8 mouse cellular contexts compared by ENCODE assay signal in the genomic region with DNA sequence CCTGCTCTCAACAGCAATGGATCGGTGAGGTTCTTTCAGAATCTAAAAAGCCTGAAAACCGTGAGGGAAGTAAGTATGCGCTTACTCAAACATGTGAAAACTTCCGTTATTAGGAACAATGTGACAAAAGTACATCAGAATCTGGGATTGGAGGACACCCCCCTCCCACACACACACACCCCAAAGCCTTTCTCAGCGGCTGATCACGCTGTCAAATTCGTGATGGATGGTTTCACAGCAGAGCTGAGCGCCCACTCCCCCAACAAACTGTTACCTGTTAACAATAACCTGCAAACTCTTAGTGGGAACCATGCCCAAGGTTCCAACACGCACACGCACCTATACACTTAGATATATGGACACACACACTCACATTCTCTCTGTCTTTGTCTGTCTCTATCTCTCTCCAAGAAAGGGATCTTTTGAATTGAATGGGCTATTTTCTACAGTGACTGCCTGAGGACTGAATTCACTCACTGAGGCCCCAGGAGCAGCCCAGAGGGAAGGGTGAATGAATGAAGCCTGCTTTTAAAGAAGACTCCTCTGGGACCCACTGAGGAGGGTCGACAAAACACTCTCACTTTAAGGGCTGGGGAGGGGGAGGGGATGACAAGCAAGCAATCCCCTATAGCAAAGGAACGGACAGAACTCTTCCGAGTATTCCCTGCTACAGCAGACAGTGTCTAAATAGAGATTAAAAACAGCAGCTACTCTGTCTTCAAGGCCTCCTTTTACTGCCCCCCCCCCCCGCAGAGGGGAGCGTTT. TPM values are rescaled to one million over a fixed set of nuclear protein-coding genes. Genes with fewer than 3 reads are reported as not detected.
DNase-seq lines count a peak whose midpoint lies in the region; ATAC-seq and TF ChIP-seq lines count a peak whose summit lies in the region.

No protein-coding gene starts in this region.

- peaks cover 38% of the 10 kb centered on the region for H3K4me1 ChIP-seq in forebrain, embryonic 15.5 days
- peaks cover 37% of the 10 kb centered on the region for H3K4me1 ChIP-seq in liver, postnatal 0 days (ENCODE audit: insufficient read depth)

- peak; percentile 67 for DNase-seq in embryo, embryonic 10.5 days (ENCODE audit: low spot score)
- no peak for DNase-seq in embryo, embryonic 10 days (ENCODE audit: low spot score)
- no peak for DNase-seq in liver, postnatal 0 days
- DNase-seq in testis, postnatal 10 days (ENCODE audit: low spot score), result no peak
- DNase-seq in right cerebral cortex, postnatal 10 days (ENCODE audit: low spot score in 2 of 2), result no peak
- no peak for DNase-seq in gastrocnemius, postnatal 4 days (ENCODE audit: low spot score in 2 of 2)

- H3K4me2 ChIP-seq in forebrain, embryonic 15.5 days (replicated peaks), result peak overlapping the region; percentile 64
- peak overlapping the region; percentile 92 for H3K4me2 ChIP-seq in liver, postnatal 0 days (ENCODE audit: low read depth, low read length)

- no peak for TF ChIP-seq CTCF in C2C12 (IDR thresholded peaks at IDR 0.05; ENCODE audit: control insufficient read depth, insufficient read depth, insufficient read length)
- TF ChIP-seq CTCF in liver, postnatal 0 days (IDR thresholded peaks at IDR 0.05; ENCODE audit: low read depth), result no peak

- no peaks in the 10 kb centered on the region for H3K9me3 ChIP-seq in forebrain, embryonic 15.5 days
- H3K9me3 ChIP-seq in liver, postnatal 0 days (ENCODE audit: low read length), result no peaks in the 10 kb centered on the region

- ATAC-seq in forebrain, embryonic 15.5 days (replicated peaks), result no peak
- no peak for ATAC-seq in liver, postnatal 0 days

- no peaks in the 10 kb centered on the region for H3K27me3 ChIP-seq in C2C12 (ENCODE audit: control insufficient read depth, insufficient read depth, insufficient read length)
- H3K27me3 ChIP-seq in forebrain, embryonic 15.5 days, result no peaks in the 10 kb centered on the region
- no peaks in the 10 kb centered on the region for H3K27me3 ChIP-seq in liver, postnatal 0 days (ENCODE audit: insufficient read depth, low read length)

- peak overlapping the region; percentile 91 for H3K9ac ChIP-seq in forebrain, embryonic 15.5 days (replicated peaks)
- peak overlapping the region; percentile 80 for H3K9ac ChIP-seq in liver, postnatal 0 days (replicated peaks)

- peaks cover 28% of the 10 kb centered on the region for H3K79me3 ChIP-seq in C2C12 (ENCODE audit: low read depth)

- 3% methylated on average over 15 of the region's 15 CpGs for WGBS in forebrain, embryonic 15.5 days
- WGBS in liver, postnatal 0 days (ENCODE audit: insufficient replicate concordance), result 35% methylated on average over 15 of the region's 15 CpGs

- peak overlapping the region; percentile 98 for H3K4me3 ChIP-seq in C2C12 (ENCODE audit: insufficient read depth, poor library complexity, severe bottlenecking)
- peak overlapping the region; percentile 93 for H3K4me3 ChIP-seq in forebrain, embryonic 15.5 days
- peak overlapping the region; percentile 81 for H3K4me3 ChIP-seq in liver, postnatal 0 days (ENCODE audit: low read depth, low read length)

- H3K27ac ChIP-seq in forebrain, embryonic 15.5 days (replicated peaks), result no peak overlapping the region; the same call in 1 of the 2 replicates
- no peak overlapping the region for H3K27ac ChIP-seq in liver, postnatal 0 days (ENCODE audit: low read depth)

- H3K36me3 ChIP-seq in C2C12 (ENCODE audit: control insufficient read depth, insufficient read depth), result peaks cover 27% of the 10 kb centered on the region
- H3K36me3 ChIP-seq in forebrain, embryonic 15.5 days, result peaks cover 27% of the 10 kb centered on the region
- peaks cover 22% of the 10 kb centered on the region for H3K36me3 ChIP-seq in liver, postnatal 0 days (replicated peaks; ENCODE audit: insufficient read depth, low read length)

- H3ac ChIP-seq in C2C12 (ENCODE audit: control insufficient read depth, insufficient read length, low read depth), result no peak overlapping the region

- TF ChIP-seq EP300 in liver, postnatal 0 days (IDR thresholded peaks at IDR 0.05; ENCODE audit: low read depth), result no peak

- peaks cover 47% of the 10 kb centered on the region for H3K79me2 ChIP-seq in C2C12 (ENCODE audit: control insufficient read depth, insufficient read depth)

TF ChIP-seq in C2C12, 6 proteins besides CTCF, POLR2A, EP300 and RAD21:
- TF ChIP-seq MAX (IDR thresholded peaks at IDR 0.05), result no peak
- TF ChIP-seq MYOG (IDR thresholded peaks at IDR 0.05; ENCODE audit: control insufficient read depth, extremely low read depth, insufficient read length), result no peak
- TF ChIP-seq USF1 (IDR thresholded peaks at IDR 0.05; ENCODE audit: low read depth), result no peak
- no peak for TF ChIP-seq CEBPB (IDR thresholded peaks at IDR 0.05; ENCODE audit: low read depth)
TF ChIP-seq in C2C12: peak in this region for 0.

RNA-seq across cellular contexts. Expression of a gene that starts 1.6 kb away (rescaled TPM):
- 86.6 TPM for polyA plus RNA-seq in C2C12 (2012; fragmentation: generic; extraction: Trizol)
- 230 and 237 TPM in 2 replicates for polyA plus RNA-seq in forebrain, embryonic 15.5 days (2015; fragmentation: Nextera tagmentation; extraction: Ambion mirVana)
- 24.4 and 29.8 TPM in 2 replicates for polyA plus RNA-seq in liver, postnatal 0 days (2015; fragmentation: Nextera tagmentation; extraction: Ambion mirVana)
- 10 to 100 TPM; 54.1 to 57.9 TPM for total RNA-seq in gastrocnemius, postnatal 4 days (2021)

RNA-seq across cellular contexts. Expression of a gene that starts 19.2 kb away (rescaled TPM):
- 0.06 TPM for polyA plus RNA-seq in C2C12 (2012; fragmentation: generic; extraction: Trizol)
- 1.1 and 2.1 TPM in 2 replicates for polyA plus RNA-seq in forebrain, embryonic 15.5 days (2015; fragmentation: Nextera tagmentation; extraction: Ambion mirVana)
- polyA plus RNA-seq in liver, postnatal 0 days (2015; fragmentation: Nextera tagmentation; extraction: Ambion mirVana), result 0.11 and 0.22 TPM in 2 replicates
- total RNA-seq in gastrocnemius, postnatal 4 days (2021), result under 1 TPM; 0.13 to 0.22 TPM

RNA-seq across cellular contexts. Expression of a gene that starts 48.5 kb away (rescaled TPM):
- 10.2 TPM for polyA plus RNA-seq in C2C12 (2012; fragmentation: generic; extraction: Trizol)
- 23.4 and 26.9 TPM in 2 replicates for polyA plus RNA-seq in forebrain, embryonic 15.5 days (2015; fragmentation: Nextera tagmentation; extraction: Ambion mirVana)
- polyA plus RNA-seq in liver, postnatal 0 days (2015; fragmentation: Nextera tagmentation; extraction: Ambion mirVana), result 20.2 and 21.9 TPM in 2 replicates
- total RNA-seq in gastrocnemius, postnatal 4 days (2021), result 10 to 100 TPM; 33.3 to 38.3 TPM

RNA-seq across cellular contexts. Expression of a gene that starts 53.7 kb away (rescaled TPM):
- 4.4 TPM for polyA plus RNA-seq in C2C12 (2012; fragmentation: generic; extraction: Trizol)
- 13.5 and 14.0 TPM in 2 replicates for polyA plus RNA-seq in forebrain, embryonic 15.5 days (2015; fragmentation: Nextera tagmentation; extraction: Ambion mirVana)
- 0.88 and 1.3 TPM in 2 replicates for polyA plus RNA-seq in liver, postnatal 0 days (2015; fragmentation: Nextera tagmentation; extraction: Ambion mirVana)
- 10 to 100 TPM; 14.9 to 15.8 TPM for total RNA-seq in gastrocnemius, postnatal 4 days (2021)
